Comparison of ENCODE assay signal across 7 mouse cellular contexts in the genomic region with DNA sequence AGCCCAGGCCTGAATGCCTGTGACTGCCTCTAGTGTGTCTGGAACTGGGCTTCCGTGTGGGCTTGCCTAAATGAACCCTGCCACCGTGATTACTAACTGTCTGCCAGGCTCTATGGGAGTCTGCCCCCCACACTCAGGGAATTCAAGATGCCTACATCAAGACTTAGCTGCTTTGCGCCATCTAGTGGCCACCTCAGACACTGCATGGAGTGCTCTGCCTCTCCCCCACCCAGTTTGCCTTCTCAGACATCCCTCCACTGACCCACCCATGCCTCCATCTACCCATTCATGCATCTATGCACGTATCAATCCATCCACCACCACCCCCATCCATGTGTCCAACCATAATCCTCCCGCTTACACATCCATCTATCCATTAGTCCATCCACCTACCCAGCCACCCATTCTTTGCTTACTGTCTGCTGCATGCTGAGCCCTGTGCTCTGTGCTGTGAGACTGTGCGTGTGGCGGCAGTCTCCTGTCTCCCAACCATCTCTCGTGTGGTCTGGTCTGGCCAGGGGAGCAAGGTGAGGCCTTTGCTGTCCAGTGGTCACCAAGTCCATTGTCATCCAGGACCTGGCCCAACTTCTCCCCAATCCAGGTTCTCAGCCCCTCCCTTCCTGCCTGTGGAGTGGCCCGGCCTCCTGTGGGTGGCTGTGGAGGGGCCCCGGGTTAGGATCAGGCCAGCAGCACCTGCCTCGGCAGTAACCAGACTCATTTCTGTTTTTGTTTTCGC. TPM values are rescaled to one million over a fixed set of nuclear protein-coding genes. Genes with fewer than 3 reads are reported as not detected.
DNase-seq lines count a peak whose midpoint lies in the region; ATAC-seq lines count a peak whose summit lies in the region.

No protein-coding gene starts in this region.

- H3K27ac ChIP-seq in forebrain, embryonic 15.5 days (replicated peaks) = no peak overlapping the region; the same call in 1 of the 2 replicates
- peak overlapping the region; percentile 77 for H3K27ac ChIP-seq in hindbrain, embryonic 10.5 days

- ATAC-seq in forebrain, embryonic 15.5 days (replicated peaks) = peak; percentile 24

- H3K9ac ChIP-seq in forebrain, embryonic 15.5 days (replicated peaks) = peak overlapping the region; percentile 22; the same call in 1 of the 2 replicates

- H3K4me3 ChIP-seq in forebrain, embryonic 15.5 days = peak overlapping the region; percentile 24; the same call in 1 of the 2 replicates
- peak overlapping the region; percentile 36; the same call in 1 of the 2 replicates for H3K4me3 ChIP-seq in hindbrain, embryonic 10.5 days

- H3K36me3 ChIP-seq in forebrain, embryonic 15.5 days = no peaks in the 10 kb centered on the region
- H3K36me3 ChIP-seq in hindbrain, embryonic 10.5 days = no peaks in the 10 kb centered on the region

- peak overlapping the region; percentile 25 for H3K4me2 ChIP-seq in forebrain, embryonic 15.5 days (replicated peaks)

- H3K4me1 ChIP-seq in forebrain, embryonic 15.5 days = peaks cover 34% of the 10 kb centered on the region
- H3K4me1 ChIP-seq in hindbrain, embryonic 10.5 days (replicated peaks) = peaks cover 89% of the 10 kb centered on the region

- DNase-seq in R1 (ENCODE audit: low read depth, low spot score) = peak; percentile 81
- peak; percentile 79 to 86 for DNase-seq in cerebellum, adult 18-20 months
- peak; percentile 82 for DNase-seq in hindbrain, embryonic 10.5 days (ENCODE audit: low spot score)
- DNase-seq in layer of hippocampus, postnatal 14 days (ENCODE audit: low spot score in 2 of 2) = peak; percentile 81 to 82
- peak; percentile 50 for DNase-seq in lung, postnatal 25 days (ENCODE audit: low spot score)
- peak; percentile 84 for DNase-seq in right cerebral cortex, adult 18-20 months

- H3K27me3 ChIP-seq in forebrain, embryonic 15.5 days = peaks cover 3% of the 10 kb centered on the region; the same call in 1 of the 2 replicates
- peaks cover 76% of the 10 kb centered on the region for H3K27me3 ChIP-seq in hindbrain, embryonic 10.5 days (ENCODE audit: insufficient read depth, poor library complexity, severe bottlenecking)

- no peaks in the 10 kb centered on the region for H3K9me3 ChIP-seq in forebrain, embryonic 15.5 days
- no peaks in the 10 kb centered on the region for H3K9me3 ChIP-seq in hindbrain, embryonic 10.5 days

- WGBS in forebrain, embryonic 15.5 days = 31% methylated on average over 12 of the region's 12 CpGs
- WGBS in hindbrain, embryonic 10.5 days = 29% methylated on average over 12 of the region's 12 CpGs

RNA-seq across cellular contexts. Expression of gene Rap1gap, which starts 58.3 kb away (rescaled TPM):
- polyA plus RNA-seq in forebrain, embryonic 15.5 days (2015; fragmentation: Nextera tagmentation; extraction: Ambion mirVana) = 31.2 and 40.4 TPM in 2 replicates
- 6.3 and 13.4 TPM in 2 replicates for polyA plus RNA-seq in hindbrain, embryonic 10.5 days (2016; fragmentation: Nextera tagmentation; extraction: Ambion mirVana)
- total RNA-seq in layer of hippocampus, postnatal 14 days (2021) = 100 to 1,000 TPM; 242 to 257 TPM
